Mouse (Mus musculus) forelimb bud, embryonic 11.5 days (tissue): ENCODE data around the gene Bdh1.
"Not testable (repeated sequence)": the region's sequence is repeated elsewhere in the genome, so short reads cannot be mapped to it uniquely, and the experiment has no call there.

Experiments
- DNase-seq: peaks from one replicate; pipeline ENCODE4 v3.0.0-alpha.2; 2012; ENCODE audit warnings: low read depth, low spot score

The Bdh1 gene

DNA sequence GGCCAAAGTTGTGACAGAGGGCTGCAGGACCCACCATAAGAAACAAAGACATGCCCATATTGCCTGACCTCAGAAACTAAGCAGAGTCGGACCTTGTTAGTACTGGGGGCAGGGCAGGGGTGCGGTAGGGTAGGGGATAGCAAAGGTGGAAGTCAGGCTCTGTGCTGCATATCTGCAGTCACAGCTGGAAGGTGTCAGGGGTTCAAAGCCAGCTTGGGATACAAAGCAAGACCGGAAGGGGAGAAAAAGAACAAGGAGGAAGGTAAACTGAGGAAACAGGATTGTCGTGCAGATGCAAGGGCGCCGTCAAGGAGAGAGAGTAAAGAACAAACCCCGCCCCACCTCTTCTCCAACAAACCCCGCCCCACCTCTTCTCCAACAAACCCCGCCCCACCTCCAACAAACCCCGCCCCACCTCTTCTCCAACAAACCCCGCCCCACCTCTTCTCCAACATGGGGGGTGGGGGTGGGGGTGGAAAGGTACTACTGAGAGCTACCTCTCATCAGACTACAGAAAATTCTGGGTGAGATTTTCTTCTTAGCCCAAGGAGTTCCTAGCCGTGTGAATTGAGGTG, 40.1 kb downstream of the Bdh1 start:
- DNase-seq, result no peak

DNA sequence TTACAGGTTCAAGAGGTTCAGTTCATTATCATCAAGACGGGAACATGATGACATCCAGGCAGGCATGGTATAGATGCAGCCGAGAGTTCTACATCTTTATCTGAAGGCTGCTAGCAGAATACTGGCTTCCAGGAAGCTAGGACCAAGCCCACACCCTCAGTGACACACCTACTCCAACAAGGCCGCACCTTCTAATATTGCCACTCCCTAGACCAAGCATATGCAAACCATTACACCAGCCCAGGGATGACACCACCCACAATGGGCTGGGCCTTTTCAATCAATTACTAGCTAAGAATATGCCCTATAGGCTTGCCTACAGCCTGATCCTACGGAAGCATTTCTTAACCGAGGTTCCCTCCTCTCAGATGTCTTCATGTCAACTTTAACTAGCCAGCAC, 42.9 kb downstream of the Bdh1 start:
- DNase-seq, result no peak

DNA sequence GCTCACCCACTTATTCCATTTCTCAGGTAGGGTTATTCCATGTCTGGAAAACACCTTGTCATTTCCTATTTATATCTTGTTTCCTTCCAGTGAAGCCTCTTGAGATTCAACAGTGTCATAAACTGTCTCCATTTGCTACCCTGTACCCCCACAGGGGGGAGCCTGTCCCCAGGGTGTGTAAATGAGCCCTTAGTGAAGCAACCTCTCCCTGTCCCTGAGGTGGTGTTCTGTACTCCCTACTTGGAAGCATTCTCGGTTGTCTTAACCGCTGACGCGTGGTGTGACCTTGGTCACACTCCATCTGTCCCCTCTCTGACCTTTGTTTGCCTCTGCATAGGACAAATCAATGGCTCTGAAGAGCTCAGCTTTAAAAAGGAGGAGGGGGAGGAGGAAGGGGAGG, 43.5 kb downstream of the Bdh1 start:
- no peak for DNase-seq

DNA sequence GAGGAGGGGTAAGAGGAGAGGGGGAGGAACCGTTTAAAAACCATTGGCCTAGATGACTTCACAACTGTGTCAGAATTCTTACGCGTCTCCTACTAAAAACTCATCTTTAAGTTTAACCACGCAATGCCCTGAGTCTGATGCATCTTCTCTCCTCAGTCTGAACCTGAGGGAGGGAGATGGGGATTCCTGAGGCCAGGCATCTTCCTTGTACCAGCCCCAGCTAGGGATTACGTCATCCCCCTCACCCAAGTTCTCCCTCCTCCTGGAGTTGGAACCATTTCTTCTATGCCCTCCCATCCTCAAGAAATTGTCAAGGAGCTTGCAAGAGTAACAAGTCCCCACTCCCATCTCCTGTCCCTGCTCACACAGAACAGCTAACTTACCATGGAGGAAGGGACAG, 44.0 kb downstream of the Bdh1 start:
- DNase-seq, result no peak

DNA sequence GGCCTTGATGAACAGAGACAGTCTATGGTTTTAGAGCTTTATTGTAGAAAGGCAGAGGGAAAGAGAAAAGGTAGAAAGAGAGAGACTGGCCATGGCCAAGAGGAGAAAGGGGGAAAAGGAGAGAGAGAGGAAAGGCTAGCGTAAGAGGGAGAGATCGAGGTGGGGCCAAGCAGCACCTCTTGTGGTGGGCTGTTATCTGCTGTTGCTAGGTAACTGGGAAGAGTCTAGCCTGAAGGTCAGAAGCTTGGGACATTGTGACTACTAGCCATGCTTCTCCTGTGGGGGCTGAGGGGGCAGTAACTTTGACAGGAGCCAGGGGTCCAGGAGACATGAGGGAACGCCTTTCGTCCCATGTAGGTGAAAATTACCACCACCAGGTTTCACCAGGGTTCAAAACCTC, 48.7 kb downstream of the Bdh1 start:
- not testable (repeated sequence) for DNase-seq

DNA sequence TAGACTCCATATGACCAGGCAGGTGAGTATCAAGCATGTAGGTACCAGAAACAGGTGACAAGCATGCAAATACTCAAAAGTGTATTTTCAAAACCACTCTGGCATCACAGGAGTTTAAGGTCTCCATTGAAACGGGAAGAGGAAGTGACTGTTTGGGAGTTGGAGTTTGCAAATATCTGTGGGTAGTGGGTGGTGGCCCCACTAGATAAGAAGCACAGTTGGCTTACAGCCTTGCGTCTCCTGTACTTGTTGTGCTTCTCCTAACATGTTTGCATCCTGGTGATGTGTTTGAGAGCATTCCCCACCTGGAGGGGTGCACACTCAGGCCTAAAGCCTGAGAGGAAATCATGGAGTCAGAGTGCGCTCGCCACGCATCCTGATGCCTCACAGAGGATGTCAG, 49.9 kb downstream of the Bdh1 start:
- DNase-seq, result no peak

DNA sequence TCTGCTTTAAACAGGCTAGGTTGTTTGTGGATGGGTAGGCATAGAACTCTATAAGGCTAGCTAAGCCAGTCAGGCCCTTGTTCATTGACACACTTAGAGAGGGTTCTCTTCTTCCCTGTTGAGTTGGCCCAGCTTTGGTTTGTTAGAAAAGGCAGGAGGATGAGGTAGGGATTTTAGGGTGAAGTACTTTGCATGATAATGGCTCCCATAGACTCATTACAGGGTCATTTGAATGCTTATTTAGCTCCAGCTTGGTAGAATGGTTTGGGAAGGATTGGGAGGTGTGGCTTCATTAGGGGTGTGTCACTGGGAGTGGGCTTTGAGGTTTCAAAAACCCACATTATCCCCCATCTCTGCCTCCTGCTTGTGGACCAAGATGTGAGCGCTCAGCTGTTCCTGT, 51.1 kb downstream of the Bdh1 start:
- DNase-seq, result no peak

DNA sequence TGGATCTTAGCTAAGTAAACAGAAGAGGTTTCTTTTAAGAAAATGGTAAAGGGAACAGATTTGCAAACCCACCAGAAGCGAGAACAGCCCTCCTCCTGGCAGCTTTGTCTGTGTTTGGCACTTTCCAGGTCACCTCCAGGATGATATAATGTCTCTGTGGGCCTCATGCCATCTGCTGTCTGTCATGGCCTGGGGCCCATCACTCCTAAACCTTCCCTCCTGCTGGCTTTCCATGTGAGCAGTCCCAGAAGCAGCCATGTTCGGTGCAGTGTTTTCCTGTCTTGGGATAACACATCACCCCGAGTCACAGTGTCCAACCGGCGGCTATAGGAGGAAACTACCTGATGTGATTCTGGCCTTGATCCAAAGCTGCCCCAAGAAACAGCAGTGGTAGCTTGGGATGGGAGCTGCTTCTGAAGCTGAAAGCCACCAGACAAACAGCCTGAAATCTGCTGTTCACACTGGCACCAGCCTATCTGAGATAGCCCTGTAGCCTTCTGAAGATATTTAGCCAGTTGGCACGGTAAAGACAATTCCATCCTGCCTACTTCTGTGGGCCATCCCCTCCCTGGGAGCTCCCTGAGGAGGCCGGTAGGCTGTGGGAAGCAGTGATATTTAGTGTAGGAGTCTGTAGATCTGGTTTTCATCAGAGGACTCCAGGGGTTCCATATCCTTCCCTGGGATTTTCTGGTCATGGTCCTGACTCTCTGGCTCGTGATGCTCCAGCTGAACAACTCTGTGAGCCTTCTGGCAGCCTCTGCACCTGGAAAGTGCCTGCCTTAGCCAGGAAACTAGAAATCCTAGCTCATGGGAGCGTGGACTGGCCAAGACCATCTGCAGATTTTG, 53.3 kb downstream of the Bdh1 start:
- no peak for DNase-seq

DNA sequence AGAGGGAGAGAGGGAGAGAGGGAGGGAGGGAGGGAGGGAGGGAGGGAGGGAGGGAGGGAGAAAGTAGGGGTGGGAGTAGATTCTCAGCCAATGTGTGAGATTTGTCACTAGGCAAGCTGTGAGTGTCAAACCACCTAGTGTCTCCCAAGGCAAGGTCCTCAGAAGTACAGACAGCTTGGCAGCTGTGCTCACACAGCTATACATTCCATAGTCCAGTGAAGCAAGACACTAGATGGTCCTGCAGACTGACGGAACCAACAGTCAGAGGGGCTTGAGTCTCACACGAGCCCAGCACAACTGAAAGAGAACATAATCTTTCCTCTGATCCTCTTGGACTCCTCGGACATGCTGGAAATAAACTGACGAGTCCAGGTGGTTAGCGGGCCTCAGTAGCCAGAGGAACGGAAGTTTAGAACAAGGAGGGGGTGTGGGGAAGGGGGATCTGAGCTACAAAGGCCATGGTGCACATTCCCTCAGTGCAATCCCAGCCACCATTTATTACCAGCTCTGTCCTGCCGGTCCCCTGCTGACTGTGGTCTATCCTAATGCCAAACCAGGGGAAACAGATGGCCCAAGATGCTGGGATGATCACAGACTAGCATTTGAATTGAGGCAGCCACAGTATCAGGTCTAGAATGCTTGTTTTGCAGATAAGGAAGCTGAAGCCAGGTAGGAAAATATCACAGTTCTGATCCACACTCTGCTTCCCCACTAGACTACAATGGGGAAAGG, 55.0 kb downstream of the Bdh1 start:
- DNase-seq, result no peak

DNA sequence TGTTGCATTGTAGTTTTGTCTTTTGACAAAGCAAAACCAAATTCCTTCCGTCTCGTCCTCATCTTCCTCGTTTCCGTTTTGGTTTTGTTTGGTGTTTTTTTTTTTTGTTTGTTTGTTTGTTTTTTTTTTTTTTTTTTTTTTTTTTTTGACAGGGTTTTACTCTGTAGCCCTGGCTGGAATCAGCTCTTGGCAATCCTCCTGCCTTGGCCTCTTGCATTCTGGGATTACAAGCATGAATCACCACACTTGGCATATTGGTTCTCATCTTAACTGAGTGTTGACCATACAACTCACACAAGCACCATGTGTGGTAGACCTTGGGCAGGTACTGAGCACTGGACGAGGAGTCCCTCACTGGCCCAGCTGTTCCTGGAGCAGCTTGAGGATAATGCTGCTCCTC, 63.3 kb downstream of the Bdh1 start:
- DNase-seq, result no peak

DNA sequence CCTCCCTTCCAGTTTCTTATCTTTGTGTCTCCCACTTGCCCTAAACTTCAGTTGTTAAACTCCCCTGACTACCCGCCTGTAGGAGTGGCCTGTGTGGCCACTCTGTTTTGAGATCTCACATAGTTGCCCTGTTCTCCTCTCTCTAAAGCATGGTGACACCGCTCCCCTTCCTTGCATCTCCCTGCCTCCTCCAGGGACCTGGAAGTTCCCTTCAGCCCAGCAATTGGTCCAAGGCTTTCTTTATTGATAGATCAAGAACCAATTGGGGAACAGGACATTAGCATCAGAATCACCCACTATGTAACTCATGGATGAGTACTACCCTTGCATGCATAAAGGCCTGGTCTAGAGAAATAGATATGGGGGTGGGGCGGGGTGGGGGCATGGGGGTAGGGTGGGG, 65.2 kb downstream of the Bdh1 start:
- no peak for DNase-seq

DNA sequence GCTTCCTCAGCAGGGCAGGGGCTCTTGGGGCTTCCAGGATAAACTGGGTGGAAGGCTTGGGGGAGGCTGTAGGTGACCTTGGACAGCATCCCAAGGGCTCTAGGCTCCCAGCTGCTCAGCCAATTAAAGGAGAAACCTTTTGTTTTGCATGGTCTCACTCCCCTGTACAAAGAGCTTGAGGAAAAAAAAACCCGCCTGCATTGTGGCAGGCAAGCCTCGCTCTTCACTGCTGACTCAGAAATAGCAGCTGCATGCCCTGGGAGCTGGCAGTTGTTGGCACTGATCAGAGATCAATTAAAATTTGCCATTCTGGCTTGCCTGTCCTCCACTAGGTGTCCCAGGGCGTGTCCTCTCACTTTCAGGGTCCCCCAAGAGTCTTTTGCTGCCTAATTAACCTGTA, 67.0 kb downstream of the Bdh1 start:
- DNase-seq, result no peak

DNA sequence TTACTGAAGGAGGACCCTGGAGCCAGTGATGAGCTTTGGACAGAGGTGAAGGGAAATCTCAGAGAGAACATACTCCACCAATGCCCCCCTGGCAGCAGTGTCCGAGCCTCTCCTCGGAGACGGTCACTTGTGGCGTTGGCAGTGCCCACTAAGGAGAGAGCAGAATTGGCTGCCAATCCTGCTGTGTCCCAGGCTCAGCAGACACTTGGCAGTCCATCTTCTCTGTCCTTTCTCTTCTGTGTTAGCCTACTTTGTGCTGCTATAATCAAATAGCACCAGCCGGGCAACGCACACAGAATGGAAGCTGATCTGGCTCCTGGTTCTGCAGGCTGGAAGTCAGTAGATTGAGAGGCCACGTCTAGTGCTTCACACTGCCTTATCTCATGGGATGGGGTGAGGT, 68.9 kb downstream of the Bdh1 start:
- DNase-seq, result no peak

DNA sequence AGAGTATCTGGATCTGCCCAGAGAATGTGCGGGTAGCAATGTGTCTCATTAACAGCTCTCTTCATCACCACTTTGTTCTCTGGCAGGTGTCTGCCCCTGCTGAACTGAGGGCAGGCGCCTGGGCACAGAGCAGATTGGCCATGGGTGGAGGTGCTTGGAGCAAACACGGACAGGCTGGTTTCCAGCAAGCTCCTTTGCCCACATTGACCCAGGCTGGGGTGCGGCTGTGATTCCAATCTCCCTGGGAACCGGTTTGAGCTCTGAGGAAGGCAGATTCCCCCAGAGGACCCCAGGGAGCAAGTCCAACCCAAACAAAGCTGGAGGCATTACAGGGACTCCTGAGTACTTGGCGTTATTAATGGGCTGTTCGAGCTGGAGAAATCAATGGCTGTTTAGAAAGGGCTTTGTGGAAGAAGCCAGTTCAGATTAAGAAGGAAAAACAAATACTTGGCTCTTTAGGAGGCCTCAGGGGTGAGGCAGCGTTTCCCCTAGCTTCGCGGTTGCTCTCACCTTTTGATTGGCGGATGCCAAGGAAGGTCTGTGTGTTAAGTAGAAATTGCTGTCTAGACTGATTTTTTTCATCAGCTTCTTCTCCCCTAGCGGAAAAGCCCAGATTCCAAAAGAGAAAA, 71.0 kb downstream of the Bdh1 start:
- no peak for DNase-seq

DNA sequence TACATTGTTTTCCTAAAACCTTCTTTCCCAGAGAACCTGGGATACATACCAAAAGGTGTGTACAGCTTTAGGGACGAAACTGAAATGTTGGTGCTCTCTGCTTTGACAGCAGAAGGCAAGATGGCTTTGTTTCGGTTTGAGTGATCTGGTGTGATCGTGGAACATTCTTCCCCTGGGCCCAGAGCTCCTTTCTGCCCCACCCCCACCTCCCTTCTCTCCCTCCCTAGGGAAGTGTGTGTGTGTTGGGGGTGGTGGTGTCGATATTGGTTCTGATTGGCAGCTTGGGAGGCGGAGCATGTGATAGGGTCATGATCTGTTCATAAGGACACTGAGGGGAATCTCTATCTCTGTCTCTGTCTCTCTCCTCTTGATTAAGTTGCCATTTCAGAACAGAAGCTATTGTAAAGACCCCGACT, 71.5 kb downstream of the Bdh1 start:
- no peak for DNase-seq

DNA sequence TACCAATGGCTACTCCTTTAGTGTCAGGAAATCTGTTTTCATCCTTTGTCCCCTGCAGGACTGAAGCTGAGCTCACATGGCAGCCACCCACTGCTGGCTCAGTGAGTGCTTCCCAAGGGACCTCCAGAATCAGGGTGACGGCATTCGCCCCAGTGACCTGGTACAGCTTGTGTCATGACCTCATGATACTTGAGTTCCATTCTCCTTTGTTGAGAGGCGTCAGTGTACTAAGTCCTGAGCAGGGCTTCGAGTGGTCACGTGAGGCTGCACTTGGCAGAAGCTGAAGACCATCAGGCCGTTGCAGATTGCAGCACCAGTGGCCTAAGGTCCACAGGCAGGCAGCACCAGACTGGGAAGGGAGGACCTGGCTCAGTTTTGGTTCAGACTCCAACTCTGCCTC, 71.9 kb downstream of the Bdh1 start:
- no peak for DNase-seq

DNA sequence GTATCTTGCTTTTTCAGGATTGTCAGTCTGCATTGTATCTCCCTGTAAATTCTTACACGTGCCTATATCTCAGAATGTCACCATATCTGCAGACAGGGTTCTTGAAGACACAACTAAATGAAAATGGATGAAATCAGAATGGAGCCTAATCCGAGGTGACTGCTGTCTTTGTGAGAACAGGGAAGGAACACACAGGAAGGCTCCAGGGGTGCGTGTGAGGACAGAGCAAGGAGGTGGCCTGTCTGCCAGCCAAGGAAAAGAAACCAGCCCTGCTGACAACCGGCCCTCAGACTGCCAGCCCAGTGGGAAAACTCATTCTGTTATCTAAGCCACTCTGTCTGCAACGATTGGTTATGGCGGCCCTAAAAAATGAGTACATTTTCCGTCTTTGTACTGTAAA, 73.3 kb downstream of the Bdh1 start:
- no peak for DNase-seq

DNA sequence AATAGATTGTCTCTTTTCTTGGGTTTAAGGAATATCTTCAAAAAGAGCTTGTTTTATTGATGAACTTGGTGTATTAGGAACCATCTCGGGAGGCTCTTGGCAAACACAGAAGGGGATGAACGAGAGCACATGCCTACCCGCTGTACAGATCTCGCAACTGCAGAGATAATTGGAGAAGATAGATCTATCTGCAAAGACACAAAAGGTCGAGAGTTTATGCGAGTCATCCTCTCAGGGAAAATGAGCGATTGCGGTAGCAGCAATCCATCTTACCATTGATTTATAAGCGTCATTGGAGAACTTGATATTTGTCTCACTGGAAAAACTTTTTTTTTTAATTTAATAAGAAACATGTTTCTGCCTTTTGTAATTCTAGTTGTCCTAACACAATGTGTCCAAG, 73.7 kb downstream of the Bdh1 start:
- no peak for DNase-seq

DNA sequence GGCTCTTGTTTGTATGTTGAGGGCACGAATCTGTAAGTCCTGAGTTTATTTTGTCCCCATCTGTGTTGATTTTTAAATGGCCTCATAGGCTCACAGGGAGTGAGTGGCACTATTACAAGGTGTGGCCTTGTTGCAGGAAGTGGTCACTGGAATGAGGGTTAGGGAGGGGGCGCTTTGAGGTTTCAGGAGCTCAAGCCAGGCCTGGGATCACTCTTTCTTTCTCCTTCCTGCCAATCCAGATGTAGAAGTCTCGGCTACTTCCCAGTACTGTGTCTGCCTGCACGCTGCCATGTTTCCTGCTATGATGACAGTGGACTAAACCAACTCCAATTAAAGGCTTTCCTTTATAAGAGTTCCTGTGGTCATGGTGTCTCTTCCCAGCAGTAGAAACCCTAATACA, 76.3 kb downstream of the Bdh1 start:
- DNase-seq, result no peak

DNA sequence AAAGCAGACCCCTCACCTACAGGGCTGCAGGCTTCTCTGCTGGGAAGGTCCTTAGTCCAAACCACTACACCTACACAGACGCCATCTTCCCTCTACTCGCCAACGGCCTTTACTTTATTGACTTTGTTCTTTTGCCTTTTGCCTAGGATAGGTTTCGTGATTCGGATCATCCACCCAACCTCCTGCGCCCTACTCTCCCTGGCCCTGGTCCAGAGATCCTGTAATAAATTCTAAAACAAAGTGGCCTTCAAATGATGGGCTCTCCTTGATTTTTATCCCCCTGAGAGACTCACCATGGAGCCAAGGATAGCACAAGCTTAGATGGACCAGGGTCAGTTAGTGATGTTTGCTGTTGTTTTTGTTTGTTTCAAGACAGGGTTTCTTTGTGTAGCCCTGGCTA, 76.9 kb downstream of the Bdh1 start:
- DNase-seq, result no peak

DNA sequence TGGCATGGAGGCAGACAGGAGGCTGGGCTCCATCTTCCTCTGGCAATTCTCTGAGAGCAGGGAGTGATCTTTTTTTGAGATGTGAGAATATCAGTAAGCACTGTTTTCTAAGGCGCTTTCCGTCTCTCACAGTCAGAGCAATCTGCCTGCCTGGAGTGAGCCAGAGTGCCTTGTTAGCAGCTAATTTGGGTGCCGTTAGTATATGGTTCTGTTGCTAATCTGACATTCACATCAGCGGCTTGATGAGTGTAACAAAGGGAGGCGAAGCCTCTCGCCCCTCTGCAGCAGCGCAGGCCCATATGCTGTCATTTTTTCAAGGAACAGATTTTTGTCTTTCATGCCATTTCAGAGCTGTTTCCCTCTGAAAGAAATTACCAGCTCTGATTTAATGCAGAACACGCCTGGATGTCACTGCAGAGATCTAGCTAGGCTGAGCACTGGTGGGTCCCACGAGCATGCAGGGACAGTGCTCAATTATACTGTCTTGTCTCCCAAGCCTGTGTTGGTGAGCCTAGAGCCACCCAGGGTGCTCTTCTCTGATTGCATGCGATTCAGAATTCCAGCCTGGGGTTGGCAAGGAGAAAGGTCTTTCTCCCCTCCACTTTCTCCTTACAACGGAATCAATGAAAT, 77.7 kb downstream of the Bdh1 start:
- DNase-seq, result no peak

DNA sequence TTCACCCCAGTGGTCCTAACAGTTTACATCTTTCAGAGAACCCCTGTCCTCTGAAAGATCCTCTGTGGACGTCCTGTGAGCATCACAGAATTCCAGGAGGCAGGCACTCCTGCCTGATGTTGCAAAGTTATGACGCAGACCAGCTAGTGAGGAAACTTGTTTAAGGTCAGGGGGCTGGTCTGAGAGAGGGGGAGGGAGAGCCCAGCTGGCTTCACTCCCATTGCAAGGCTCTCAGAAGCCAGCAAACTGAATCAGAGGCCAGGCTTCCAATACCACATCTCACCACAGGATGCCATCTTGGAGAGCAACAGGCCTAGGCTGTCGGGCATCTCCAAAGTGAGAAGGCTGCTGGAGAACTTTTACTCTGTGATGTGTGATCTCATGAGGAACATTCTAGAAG, 78.5 kb downstream of the Bdh1 start:
- DNase-seq, result peak; percentile 57
